Mouse (Mus musculus): ENCODE results near the gene Tll2.

The Tll2 gene

GRCm38 (mm10) chr19:41160388-41160787 lies 46.2 kb downstream of the Tll2 start:
- no peak for DNase-seq (ENCODE audit: low spot score in 2 of 2)

DNA sequence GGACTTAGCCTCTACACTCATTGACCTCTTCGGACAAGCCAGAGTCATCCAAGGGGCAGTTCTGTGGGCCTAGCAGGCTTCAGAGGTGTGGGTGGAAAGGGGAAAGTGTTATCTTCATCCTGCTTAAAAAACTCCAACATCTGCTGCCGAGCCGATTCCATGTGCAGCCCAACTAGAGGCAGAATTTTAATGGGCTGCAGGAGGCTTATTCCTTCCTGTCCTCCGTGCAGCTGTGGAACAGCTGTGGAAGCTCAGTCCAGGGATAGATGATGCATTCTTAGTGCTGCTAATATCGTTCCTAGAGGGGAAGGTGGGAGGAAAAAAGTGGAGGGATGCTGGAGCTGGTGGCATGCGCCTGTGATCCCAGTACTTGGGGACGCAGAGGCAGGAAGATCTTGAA lies 52.0 kb downstream of the Tll2 start:
- DNase-seq (ENCODE audit: low spot score in 2 of 2), result no peak

GRCm38 (mm10) chr19:41152462-41152861 lies 54.2 kb downstream of the Tll2 start:
- no peak for DNase-seq (ENCODE audit: low spot score in 2 of 2)

GRCm38 (mm10) chr19:41152016-41152370 lies 54.6 kb downstream of the Tll2 start:
- no peak for DNase-seq (ENCODE audit: low spot score in 2 of 2)

DNA sequence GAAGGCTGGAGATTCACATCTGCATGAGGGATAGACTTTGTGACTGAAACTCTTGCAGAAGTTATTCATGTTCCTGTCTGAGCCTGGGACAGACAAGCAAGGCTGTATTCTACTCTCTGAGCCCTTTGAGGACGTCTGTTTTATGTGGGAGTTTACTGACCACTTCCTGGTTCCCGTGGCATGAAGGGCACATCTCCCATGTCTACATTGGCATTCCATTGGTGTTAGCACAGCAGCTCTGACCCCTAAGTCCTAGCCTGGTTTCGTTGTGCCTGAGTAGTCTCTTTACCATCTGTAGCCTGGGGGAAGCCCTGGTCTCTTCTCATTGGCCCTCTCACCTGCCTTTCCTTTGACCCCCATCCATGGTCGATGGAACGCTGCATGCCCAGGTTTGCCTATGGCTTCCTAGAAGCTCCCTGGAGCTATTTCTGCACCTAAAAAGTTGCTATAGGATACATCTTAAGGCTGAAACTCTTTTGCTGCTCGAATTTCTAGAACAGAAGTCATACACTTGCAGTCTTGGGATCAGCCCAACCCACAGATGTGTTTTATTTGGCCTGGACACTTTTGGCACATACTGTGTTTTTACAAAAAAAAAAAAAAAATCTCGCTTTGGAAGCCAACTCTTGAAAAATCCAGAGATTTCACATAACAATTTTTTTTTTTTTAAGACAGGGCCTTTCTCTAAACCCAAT lies 55.2 kb downstream of the Tll2 start:
- DNase-seq (ENCODE audit: low spot score in 2 of 2), result no peak

GRCm38 (mm10) chr19:41140961-41141360 lies 65.7 kb downstream of the Tll2 start:
- DNase-seq (ENCODE audit: low spot score in 2 of 2), result no peak

DNA sequence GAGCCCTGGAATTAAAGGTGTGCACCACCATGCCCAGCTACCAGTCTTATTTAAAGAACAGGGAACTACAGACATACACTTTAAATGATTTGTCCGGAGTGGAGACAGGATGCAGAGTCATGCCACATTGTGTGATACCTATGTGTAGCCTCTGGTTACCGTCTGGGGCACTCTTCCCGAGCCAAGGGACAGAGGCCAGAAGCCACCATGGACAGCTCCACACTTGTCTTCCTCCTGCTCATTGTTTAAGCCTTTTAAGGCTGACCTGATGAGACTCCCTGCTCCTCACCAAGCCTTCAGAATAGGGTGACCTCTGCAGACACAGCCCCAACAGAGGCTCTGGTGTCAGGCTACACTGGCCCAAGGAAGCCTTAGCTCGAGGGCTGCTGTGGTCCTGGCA lies 67.0 kb downstream of the Tll2 start:
- DNase-seq (ENCODE audit: low spot score in 2 of 2), result no peak

DNA sequence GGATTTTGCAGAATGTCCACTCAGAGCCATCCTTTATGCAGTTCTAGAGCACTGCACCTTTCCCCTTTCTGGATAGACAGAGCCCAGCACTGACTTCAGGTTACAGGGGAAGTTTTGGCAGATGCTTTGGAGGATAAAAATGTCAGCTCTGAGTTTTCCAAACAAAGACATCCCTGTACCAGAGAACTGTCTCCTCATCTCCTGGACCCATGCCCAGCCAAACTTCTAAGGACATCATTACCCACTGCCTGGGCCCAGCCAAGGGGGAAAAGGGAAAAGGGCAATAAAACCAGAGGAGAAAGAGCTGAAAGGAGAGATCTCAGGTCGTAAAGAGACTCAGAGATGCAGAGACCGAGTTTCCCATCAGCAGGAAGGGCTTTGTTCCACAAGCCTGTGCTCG lies 83.6 kb downstream of the Tll2 start:
- no peak for DNase-seq (ENCODE audit: low spot score in 2 of 2)

GRCm38 (mm10) chr19:41119924-41120323 lies 86.7 kb downstream of the Tll2 start:
- no peak for DNase-seq (ENCODE audit: low spot score in 2 of 2)

DNA sequence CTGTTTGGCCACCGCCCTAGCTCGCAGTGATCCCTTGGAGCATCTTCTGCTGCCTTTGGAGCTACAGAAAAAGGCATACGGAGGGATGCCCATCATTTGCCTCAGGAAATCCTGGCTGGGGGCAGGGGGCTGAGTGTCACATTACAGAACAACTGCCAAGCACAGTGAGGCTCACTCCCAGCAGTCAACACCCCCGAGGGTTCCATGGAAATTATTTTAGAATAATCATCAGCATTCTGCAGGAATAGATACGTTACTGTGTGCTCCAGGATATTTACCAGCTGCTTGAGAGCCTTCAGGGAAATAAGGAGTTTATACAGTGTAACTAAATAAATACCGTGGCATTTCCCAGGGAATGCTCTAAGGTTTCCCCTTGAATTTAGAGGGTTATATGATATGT lies 88.3 kb downstream of the Tll2 start:
- no peak for DNase-seq (ENCODE audit: low spot score in 2 of 2)

- no peak for DNase-seq (ENCODE audit: low spot score in 2 of 2)
Measured at GRCm38 (mm10) chr19:41117334-41117733, 89.3 kb downstream of the Tll2 start.

- no peak for DNase-seq (ENCODE audit: low spot score in 2 of 2)
Measured at GRCm38 (mm10) chr19:41114611-41115010, 92.0 kb downstream of the Tll2 start.

DNA sequence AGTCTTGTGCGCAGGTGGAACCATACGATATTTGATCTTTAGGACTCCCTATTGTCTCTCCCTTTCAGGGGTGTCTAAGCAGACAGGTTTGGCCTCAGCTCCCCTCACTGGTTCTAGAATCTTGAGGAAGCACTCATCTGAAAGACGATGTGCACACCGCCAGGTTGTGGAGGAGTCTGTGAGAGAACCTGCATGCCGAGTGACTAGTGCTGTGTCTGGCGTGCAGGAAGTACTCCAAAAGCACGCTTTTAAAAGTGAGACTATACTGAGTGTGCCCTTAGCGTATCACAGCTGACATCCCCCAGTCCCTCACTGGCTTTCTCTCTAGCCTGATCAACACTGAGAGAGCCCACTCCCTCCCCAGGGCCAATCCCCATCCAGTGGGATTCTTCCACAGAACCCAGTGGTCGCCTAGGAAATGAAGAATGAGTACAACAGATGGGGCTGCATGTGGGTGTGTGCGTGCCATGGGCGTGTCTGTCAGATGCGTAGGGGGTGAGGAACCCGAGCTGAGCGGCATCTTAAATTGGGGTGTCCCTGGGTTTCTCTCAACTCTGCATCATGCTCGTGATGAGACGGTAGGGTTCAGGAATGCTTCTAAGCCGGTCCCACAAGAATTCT lies 92.6 kb downstream of the Tll2 start:
- no peak for DNase-seq (ENCODE audit: low spot score in 2 of 2)

GRCm38 (mm10) chr19:41112609-41113008 lies 94.0 kb downstream of the Tll2 start:
- no peak for DNase-seq (ENCODE audit: low spot score in 2 of 2)

DNA sequence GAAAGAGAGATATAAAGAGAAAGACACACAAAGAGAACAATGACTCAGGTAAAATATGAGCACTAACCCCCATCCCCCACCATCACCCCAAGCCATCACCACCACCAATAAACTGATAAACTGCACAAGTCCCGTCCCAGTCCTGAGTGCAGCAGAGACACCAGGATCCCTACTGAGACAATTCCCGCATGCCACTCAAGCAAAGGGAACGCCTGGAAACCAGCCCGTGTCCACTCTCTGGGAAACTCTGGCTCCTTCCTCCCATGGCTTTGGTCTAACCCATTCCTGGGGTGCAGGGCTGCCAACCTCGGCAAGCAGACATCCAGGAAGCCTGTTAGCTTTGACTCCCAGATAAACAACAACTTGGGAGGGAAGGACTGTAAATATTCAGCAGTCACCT lies 96.6 kb downstream of the Tll2 start:
- no peak for DNase-seq (ENCODE audit: low spot score in 2 of 2)

DNA sequence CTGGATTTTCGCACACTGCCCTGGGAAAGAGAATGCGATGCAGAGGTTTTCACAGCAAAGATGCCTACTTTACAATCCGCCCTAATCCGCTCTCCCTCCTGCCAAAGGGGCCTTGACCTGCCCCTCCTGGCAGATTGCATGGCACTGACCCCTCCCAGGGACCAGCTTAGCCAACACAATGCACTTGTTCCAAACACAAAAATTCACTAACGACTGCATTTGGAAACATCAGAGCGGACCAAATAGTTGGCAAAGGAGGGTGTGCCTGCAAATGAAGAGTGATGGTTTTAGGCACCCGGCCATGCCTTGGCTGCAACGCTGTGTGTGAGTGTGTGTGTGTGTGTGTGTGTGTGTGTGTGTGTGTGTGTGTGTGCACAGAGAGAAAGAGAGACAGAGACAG lies 97.1 kb downstream of the Tll2 start:
- DNase-seq (ENCODE audit: low spot score in 2 of 2), result no peak

DNA sequence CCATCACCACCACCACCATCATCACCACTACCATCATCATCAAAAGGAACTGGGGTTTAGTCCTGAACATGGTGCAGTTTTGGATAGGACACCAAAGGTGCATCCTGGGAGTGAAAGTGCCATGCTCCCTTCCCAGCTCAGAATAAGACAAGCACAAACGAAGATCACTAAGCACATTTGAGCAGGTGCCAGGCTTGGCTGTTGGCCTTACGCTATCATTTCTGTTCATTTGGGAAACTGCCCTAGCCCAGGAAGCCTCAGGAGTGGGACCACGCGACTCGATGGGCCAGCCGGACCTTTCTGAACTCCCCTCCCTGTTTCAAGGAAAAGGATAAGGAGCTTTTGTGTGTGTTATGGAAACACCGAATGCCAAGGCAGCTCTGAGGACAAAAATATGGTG lies 98.0 kb downstream of the Tll2 start:
- no peak for DNase-seq (ENCODE audit: low spot score in 2 of 2)

DNA sequence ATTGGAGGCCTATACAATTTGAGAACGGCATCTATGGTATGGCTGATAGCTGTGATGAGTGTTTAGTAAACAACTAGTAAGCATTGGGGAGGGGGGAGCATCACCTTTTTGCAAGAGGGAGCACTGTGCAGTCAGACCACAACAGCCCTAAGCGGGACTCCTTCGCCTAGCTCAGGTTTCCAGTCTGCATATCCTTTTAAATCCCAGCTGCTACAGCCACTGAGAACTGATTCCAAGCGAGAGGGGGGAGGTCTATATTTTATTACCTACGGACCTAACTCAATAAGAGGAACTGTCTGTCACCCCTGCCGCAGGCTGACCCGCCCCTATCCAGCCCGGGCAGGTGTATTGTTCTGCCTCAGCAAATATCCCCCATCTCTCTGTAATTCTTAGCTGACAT lies 99.1 kb downstream of the Tll2 start:
- DNase-seq (ENCODE audit: low spot score in 2 of 2), result no peak

- no peak for DNase-seq (ENCODE audit: low spot score in 2 of 2)
Measured at GRCm38 (mm10) chr19:41104922-41105321, 101.7 kb downstream of the Tll2 start.

- no peak for DNase-seq (ENCODE audit: low spot score in 2 of 2)
Measured at GRCm38 (mm10) chr19:41101390-41101789, 105.2 kb downstream of the Tll2 start.

- no peak for DNase-seq (ENCODE audit: low spot score in 2 of 2)
Measured at GRCm38 (mm10) chr19:41100863-41101262, 105.8 kb downstream of the Tll2 start.

GRCm38 (mm10) chr19:41097038-41097437 lies 109.6 kb downstream of the Tll2 start:
- DNase-seq (ENCODE audit: low spot score in 2 of 2), result no peak

DNA sequence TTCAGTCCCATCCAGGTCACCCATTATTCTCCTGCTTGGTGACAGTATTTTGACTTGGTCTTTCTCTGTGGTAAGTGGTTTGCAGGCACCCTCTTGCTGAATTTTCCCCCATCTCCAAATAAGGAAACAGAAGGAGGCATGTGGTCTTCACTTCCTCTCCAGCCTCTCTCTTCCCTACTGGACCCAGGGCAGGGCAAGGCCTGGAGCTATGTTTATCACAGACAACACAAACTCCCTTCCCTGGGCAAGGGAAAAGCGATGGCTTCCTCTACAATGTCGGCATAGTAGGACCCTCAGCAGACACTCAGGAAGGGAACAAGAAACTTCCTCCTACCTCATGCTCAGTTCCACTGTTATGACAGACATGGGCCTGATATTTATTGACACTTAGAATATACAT lies 114.7 kb downstream of the Tll2 start:
- no peak for DNase-seq (ENCODE audit: low spot score in 2 of 2)

DNA sequence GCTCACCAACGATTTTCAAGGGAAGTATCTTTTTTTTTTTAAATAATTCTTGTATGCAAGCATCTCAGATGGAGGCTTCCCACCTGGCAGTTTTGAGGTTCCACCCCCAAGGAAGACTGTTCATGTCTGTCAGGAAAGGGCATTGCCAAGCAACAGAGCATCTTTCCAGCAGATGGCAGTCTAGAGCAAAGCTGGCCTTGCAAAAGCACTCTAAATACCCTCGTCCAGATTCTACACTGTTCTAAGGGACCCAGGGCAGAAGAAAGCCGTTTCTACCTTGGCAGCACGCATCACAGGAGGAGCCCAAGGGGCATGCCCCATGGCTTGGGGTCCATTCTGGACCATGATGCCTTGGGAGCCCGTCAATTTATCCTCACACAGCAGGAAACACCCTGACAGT lies 116.8 kb downstream of the Tll2 start:
- DNase-seq (ENCODE audit: low spot score in 2 of 2), result peak in 1 of 2 experiments; percentile 31

Data from urinary bladder, adult 18-20 months (tissue).